Mouse (Mus musculus) lung, embryonic 14.5 days (tissue): Measurements from ENCODE around the gene Ddx24. TPM values are rescaled to one million over a fixed set of nuclear protein-coding genes. Genes with fewer than 3 reads are reported as not detected.
"Not testable (repeated sequence)": the region's sequence is repeated elsewhere in the genome, so short reads cannot be mapped to it uniquely, and the experiment has no call there.

ENCODE experiments used
- ATAC-seq: fragments of 200-750 bp; cut with Nextera tagmentation; 2 replicates; pipeline ENCODE4 v1.8.0; 2017; ENCODE audit warnings: mild to moderate bottlenecking, moderate TSS enrichment, moderate library complexity; ENCODE audit not compliant: insufficient read depth
- DNase-seq: peaks from one replicate; pipeline ENCODE4 v3.0.0-alpha.2; 2015
- H3K27ac ChIP-seq: fragments of 300-500 bp; sonication (generic); 2 replicates; pipeline ENCODE4 v1.5.1; 2014; ENCODE audit warnings: low read depth, mild to moderate bottlenecking, moderate library complexity
- H3K27me3 ChIP-seq: fragments of 300-500 bp; sonication (generic); 2 replicates; pipeline ENCODE4 v1.6.1; 2014; ENCODE audit warnings: low read length, control low read depth; ENCODE audit not compliant: insufficient read depth
- H3K36me3 ChIP-seq: fragments of 300-500 bp; sonication (generic); 2 replicates; pipeline ENCODE4 v1.6.1; 2014; ENCODE audit warnings: control low read depth; ENCODE audit not compliant: insufficient read depth
- H3K4me1 ChIP-seq: fragments of 300-500 bp; sonication (generic); 2 replicates; pipeline ENCODE4 v1.6.1; 2014; ENCODE audit warnings: antibody characterized with exemption, control low read depth; ENCODE audit not compliant: insufficient read depth
- H3K4me2 ChIP-seq: fragments of 300-500 bp; sonication (generic); 2 replicates; pipeline ENCODE4 v1.6.1; 2014; ENCODE audit warnings: mild to moderate bottlenecking
- H3K4me3 ChIP-seq: fragments of 300-500 bp; sonication (generic); 2 replicates; pipeline ENCODE4 v1.5.1; 2014; ENCODE audit warnings: low read depth, low read length
- H3K9ac ChIP-seq: fragments of 300-500 bp; sonication (generic); 2 replicates; pipeline ENCODE4 v1.6.1; 2014
- H3K9me3 ChIP-seq: fragments of 300-500 bp; sonication (generic); 2 replicates; pipeline ENCODE4 v1.6.1; 2016; ENCODE audit warnings: low read depth, low read length, control low read depth
- CTCF ChIP-seq: IDR thresholded peaks from 2 replicates; pipeline ENCODE4 v1.5.1; 2016; ENCODE audit warnings: antibody characterized with exemption, low read depth
- WGBS: fragments of 180-500 bp; shearing (Covaris S2); extraction: QIAGEN DNeasy Blood & Tissue Kit; methylation state at CpG from one replicate; pipeline ENCODE4 v1.1.7; 2014; 5-methylcytosine and 5-hydroxymethylcytosine counted together
- polyA plus RNA-seq: library from polyadenylated mRNA; unstranded; fragments of >200 nt; fragmentation: Nextera tagmentation; extraction: Ambion mirVana; gene quantifications from 2 replicates; pipeline ENCODE4 v1.2.1, GENCODE M21; 2014

Gene Ddx24
- polyA plus RNA-seq, result 78.6 and 89.0 TPM in 2 replicates

DNA sequence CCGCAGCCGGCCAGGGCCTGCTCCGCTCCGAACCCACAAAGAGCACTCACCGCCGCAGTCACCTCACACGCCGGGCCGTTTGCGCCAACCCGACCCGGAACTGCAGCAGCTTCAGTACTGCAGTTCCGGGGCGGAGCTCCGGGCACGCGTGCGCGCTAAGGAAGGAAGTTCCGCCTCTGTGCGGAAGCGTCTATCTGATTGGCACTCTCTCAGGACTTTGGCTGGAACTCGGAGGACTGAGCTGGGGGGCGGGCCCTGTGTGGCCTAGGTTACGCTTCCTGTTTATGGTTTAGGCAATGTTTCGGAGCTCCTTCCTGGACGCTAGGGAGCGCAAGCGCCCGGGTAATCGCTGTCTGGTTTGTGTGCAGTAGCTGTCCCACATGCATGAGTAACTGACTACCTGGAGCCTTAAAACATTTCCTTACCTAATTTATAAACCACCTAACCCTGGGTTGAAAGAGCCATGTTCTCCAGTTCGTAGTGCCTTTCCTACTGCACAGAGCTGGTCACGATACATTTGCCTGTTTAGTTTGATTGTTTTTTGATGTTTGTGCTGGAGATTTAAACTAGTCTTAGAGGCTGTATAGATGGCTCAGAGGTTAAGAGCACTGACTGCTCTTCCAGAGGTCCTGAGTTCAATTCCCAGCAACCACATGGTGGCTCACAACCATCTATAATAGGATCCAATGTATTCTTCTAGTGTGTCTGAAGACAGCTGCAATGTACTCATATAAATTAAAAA, at the start of gene Ddx24:
Gene Ddx24, minus strand, starts transcription at position 102 of the 742 bp plus-strand sequence.
- H3K4me2 ChIP-seq, result peak within 1 kb of the TSS; percentile 68
- ATAC-seq (peak; percentile 100), DNase-seq (peak; percentile 99)
- peak; percentile 79 for TF ChIP-seq CTCF
- peaks cover 16% of the 10 kb centered on the region for H3K36me3 ChIP-seq
- H3K27ac ChIP-seq, result 0 out of 2 replicates have a peak within 1 kb of the TSS, but pooled peaks have one; percentile 18
- H3K4me1 ChIP-seq, result no peaks in the 10 kb centered on the region
- peak within 1 kb of the TSS; percentile 78 for H3K9ac ChIP-seq
- no peaks in the 10 kb centered on the region for H3K9me3 ChIP-seq
- H3K27me3 ChIP-seq, result no peaks in the 10 kb centered on the region
- peak within 1 kb of the TSS; percentile 93 for H3K4me3 ChIP-seq
- WGBS, result under 1% methylated on average over 33 of the region's 33 CpGs

- DNase-seq (no peak), ATAC-seq (no peak)
- no peak overlapping the region for H3K4me2 ChIP-seq
- H3K4me3 ChIP-seq, result no peak overlapping the region
- no peak overlapping the region for H3K9ac ChIP-seq
- TF ChIP-seq CTCF, result no peak
- no peaks in the 10 kb centered on the region for H3K27me3 ChIP-seq
- H3K36me3 ChIP-seq, result no peaks in the 10 kb centered on the region
- H3K27ac ChIP-seq, result no peak overlapping the region
- WGBS, result 31% methylated on average over 2 of the region's 2 CpGs
- H3K9me3 ChIP-seq, result no peaks in the 10 kb centered on the region
- no peaks in the 10 kb centered on the region for H3K4me1 ChIP-seq
These were observed 48.9 kb upstream of the Ddx24 start for GRCm38 (mm10) chr12:103474481-103474880.

- Histone ChIP-seq H3K36me3 (no peaks in the 10 kb centered on the region), H3K4me2 (no peak within 1 kb of the TSS), H3K27me3 (no peaks in the 10 kb centered on the region), H3K4me1 (no peaks in the 10 kb centered on the region), H3K4me3 (no peak within 1 kb of the TSS), H3K9me3 (no peaks in the 10 kb centered on the region), H3K27ac (no peak within 1 kb of the TSS), H3K9ac (no peak within 1 kb of the TSS)
- no peak for ATAC-seq
- TF ChIP-seq CTCF, result no peak
- DNase-seq, result no peak
- WGBS, result 61% methylated on average over 3 of the region's 3 CpGs
These were observed 31.5 kb upstream of the Ddx24 start, which contains the start of gene Ifi27l2b for GRCm38 (mm10) chr12:103457140-103457539. Gene Ifi27l2b (minus strand): TSS chr12:103457223.

- ATAC-seq, H3K36me3 ChIP-seq, H3K4me2 ChIP-seq, H3K27ac ChIP-seq, H3K9me3 ChIP-seq, DNase-seq, H3K4me1 ChIP-seq, H3K4me3 ChIP-seq, H3K9ac ChIP-seq, H3K27me3 ChIP-seq: not testable (repeated sequence)
- no CpG with 5 or more reads among the region's 1 CpGs for WGBS
These were observed 31.1 kb upstream of the Ddx24 start for GRCm38 (mm10) chr12:103456727-103457126.

- Histone ChIP-seq H3K4me2 (no peak overlapping the region), H3K27me3 (no peaks in the 10 kb centered on the region), H3K4me1 (no peaks in the 10 kb centered on the region), H3K36me3 (no peaks in the 10 kb centered on the region), H3K9me3 (no peaks in the 10 kb centered on the region), H3K4me3 (no peak overlapping the region), H3K27ac (no peak overlapping the region), H3K9ac (no peak overlapping the region)
- ATAC-seq, result no peak
- DNase-seq, result no peak
- TF ChIP-seq CTCF, result no peak
These were observed 27.7 kb upstream of the Ddx24 start for GRCm38 (mm10) chr12:103453361-103453760.

GRCm38 (mm10) chr12:103445060-103445459, 19.4 kb upstream of the Ddx24 start:
- no peak overlapping the region for H3K9ac ChIP-seq
- H3K36me3 ChIP-seq, result no peaks in the 10 kb centered on the region
- H3K4me2 ChIP-seq, result no peak overlapping the region
- WGBS, result 78% methylated on average over 3 of the region's 3 CpGs
- no peaks in the 10 kb centered on the region for H3K9me3 ChIP-seq
- no peaks in the 10 kb centered on the region for H3K4me1 ChIP-seq
- no peaks in the 10 kb centered on the region for H3K27me3 ChIP-seq
- no peak for ATAC-seq
- no peak for TF ChIP-seq CTCF
- DNase-seq, result no peak
- no peak overlapping the region for H3K4me3 ChIP-seq
- H3K27ac ChIP-seq, result no peak overlapping the region

DNA sequence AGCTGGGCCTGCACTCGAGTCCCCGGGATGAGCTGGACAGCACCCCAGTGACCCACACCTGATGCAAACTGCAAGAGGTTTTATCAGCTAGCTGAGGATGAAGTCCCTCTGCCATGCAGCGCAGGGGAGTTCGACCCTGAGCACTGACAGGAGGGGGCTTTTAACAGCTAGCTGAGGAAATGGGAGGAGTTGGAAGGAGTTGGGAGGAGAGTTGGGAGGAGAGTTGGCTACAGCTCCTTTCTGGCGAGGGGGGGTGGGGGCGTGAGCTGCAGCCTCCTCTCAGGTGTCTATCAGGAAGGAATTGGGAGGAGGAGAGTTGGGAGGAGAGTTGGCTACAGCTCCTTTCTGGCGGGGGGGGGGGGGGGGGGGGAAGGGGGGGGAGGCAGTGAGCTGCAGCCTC, 18.6 kb upstream of the Ddx24 start:
- H3K27ac ChIP-seq, H3K27me3 ChIP-seq, ATAC-seq, H3K9me3 ChIP-seq, H3K9ac ChIP-seq, H3K36me3 ChIP-seq, H3K4me1 ChIP-seq, H3K4me2 ChIP-seq, H3K4me3 ChIP-seq, DNase-seq: not testable (repeated sequence)
- 14% methylated on average over 6 of the region's 7 CpGs for WGBS
